Mouse (Mus musculus) limb, embryonic 12.5 days (tissue): ENCODE measurements at regions not wholly inside any gene's neighbourhood (a gene's known extent, or its start where the extent isn't known, plus 50 kb on each side); places are given as distances from the start of the nearest gene placed in this dataset.
"Not testable (repeated sequence)": the region's sequence is repeated elsewhere in the genome, so short reads cannot be mapped to it uniquely, and the experiment has no call there.

ENCODE experiments used
- ATAC-seq: fragments of 200-750 bp; cut with Nextera tagmentation; 2 replicates; pipeline ENCODE4 v1.8.0; 2017; ENCODE audit warnings: low read depth, moderate TSS enrichment; ENCODE audit not compliant: insufficient number of reproducible peaks, insufficient read depth, low FRiP score, low TSS enrichment
- H3K27ac ChIP-seq: fragments of 300-500 bp; sonication (generic); 2 replicates; pipeline ENCODE4 v1.5.1; 2016; ENCODE audit warnings: mild to moderate bottlenecking, moderate library complexity
- H3K27me3 ChIP-seq: fragments of 300-500 bp; sonication (generic); 2 replicates; pipeline ENCODE4 v1.6.1; 2016; ENCODE audit warnings: mild to moderate bottlenecking, moderate library complexity
- H3K36me3 ChIP-seq: fragments of 300-500 bp; sonication (generic); 2 replicates; pipeline ENCODE4 v1.6.1; 2016; ENCODE audit warnings: mild to moderate bottlenecking, moderate library complexity
- H3K4me1 ChIP-seq: fragments of 300-500 bp; sonication (generic); replicated peaks from 2 replicates; pipeline ENCODE4 v1.6.1; 2016
- H3K4me2 ChIP-seq: fragments of 300-500 bp; sonication (generic); 2 replicates; pipeline ENCODE4 v1.6.1; 2016; ENCODE audit warnings: mild to moderate bottlenecking, moderate library complexity
- H3K4me3 ChIP-seq: fragments of 300-500 bp; sonication (generic); replicated peaks from 2 replicates; pipeline ENCODE4 v1.5.1; 2016; ENCODE audit warnings: mild to moderate bottlenecking
- H3K9ac ChIP-seq: fragments of 300-500 bp; sonication (generic); replicated peaks from 2 replicates; pipeline ENCODE4 v1.6.1; 2016; ENCODE audit warnings: mild to moderate bottlenecking, moderate library complexity
- H3K9me3 ChIP-seq: fragments of 300-500 bp; sonication (generic); 2 replicates; pipeline ENCODE4 v1.6.1; 2016; ENCODE audit warnings: mild to moderate bottlenecking, moderate library complexity
- WGBS: fragments of 180-500 bp; shearing (Covaris S2); methylation state at CpG from one replicate; pipeline ENCODE4 v1.1.7; 2016; 5-methylcytosine and 5-hydroxymethylcytosine counted together

- not testable (repeated sequence) for H3K4me2 ChIP-seq, H3K27me3 ChIP-seq, ATAC-seq, H3K4me3 ChIP-seq, H3K4me1 ChIP-seq, H3K9me3 ChIP-seq, H3K9ac ChIP-seq, H3K27ac ChIP-seq, H3K36me3 ChIP-seq
- WGBS, result 76% methylated on average over 1 of the region's 1 CpGs
Observed at GRCm38 (mm10) chr12:115312604-115313003, 734.9 kb upstream of the Zfp386 start.

GRCm38 (mm10) chr12:115320641-115321040, 726.9 kb upstream of the Zfp386 start:
- ATAC-seq, H3K27ac ChIP-seq, H3K9ac ChIP-seq, H3K4me1 ChIP-seq, H3K36me3 ChIP-seq, H3K4me3 ChIP-seq, H3K27me3 ChIP-seq, H3K4me2 ChIP-seq: not testable (repeated sequence)
- peaks cover 15% of the 10 kb centered on the region for H3K9me3 ChIP-seq

- peaks cover 43% of the 10 kb centered on the region for H3K9me3 ChIP-seq
- no peak overlapping the region for H3K4me3 ChIP-seq
- no peaks in the 10 kb centered on the region for H3K27me3 ChIP-seq
- no peak overlapping the region for H3K27ac ChIP-seq
- no peak overlapping the region for H3K9ac ChIP-seq
- ATAC-seq, result no peak
- 57% methylated on average over 1 of the region's 1 CpGs for WGBS
- no peaks in the 10 kb centered on the region for H3K4me1 ChIP-seq
- H3K36me3 ChIP-seq, result no peaks in the 10 kb centered on the region
- H3K4me2 ChIP-seq, result no peak overlapping the region
Observed at GRCm38 (mm10) chr12:115328439-115328838, 719.1 kb upstream of the Zfp386 start.

GRCm38 (mm10) chr12:115334770-115335169, 712.8 kb upstream of the Zfp386 start:
- not testable (repeated sequence) for H3K36me3 ChIP-seq, H3K27ac ChIP-seq
- WGBS, result 89% methylated on average over 3 of the region's 3 CpGs

GRCm38 (mm10) chr12:115336594-115336993, 710.9 kb upstream of the Zfp386 start:
- H3K9ac ChIP-seq, result no peak overlapping the region
- ATAC-seq, result no peak
- no peaks in the 10 kb centered on the region for H3K27me3 ChIP-seq
- H3K36me3 ChIP-seq, result no peaks in the 10 kb centered on the region
- no peak overlapping the region for H3K4me3 ChIP-seq
- WGBS, result 91% methylated on average over 1 of the region's 1 CpGs
- H3K4me1 ChIP-seq, result no peaks in the 10 kb centered on the region
- H3K9me3 ChIP-seq, result peaks cover 32% of the 10 kb centered on the region
- H3K27ac ChIP-seq, result no peak overlapping the region
- H3K4me2 ChIP-seq, result no peak overlapping the region

More at GRCm38 (mm10) chr12:115334770-115335169, 712.8 kb upstream of the Zfp386 start:
- peaks cover 33% of the 10 kb centered on the region; the same call in 1 of the 2 replicates for H3K9me3 ChIP-seq
- not testable (repeated sequence) for H3K4me3 ChIP-seq, H3K4me2 ChIP-seq, H3K4me1 ChIP-seq, H3K9ac ChIP-seq, H3K27me3 ChIP-seq, ATAC-seq

- not testable (repeated sequence) for H3K36me3 ChIP-seq, H3K4me2 ChIP-seq, ATAC-seq, H3K4me3 ChIP-seq, H3K4me1 ChIP-seq, H3K27me3 ChIP-seq, H3K9ac ChIP-seq, H3K9me3 ChIP-seq, H3K27ac ChIP-seq
- WGBS, result 75% methylated on average over 5 of the region's 6 CpGs
Observed at GRCm38 (mm10) chr12:115346112-115346511, 701.4 kb upstream of the Zfp386 start.

GRCm38 (mm10) chr12:115359050-115359449, 688.5 kb upstream of the Zfp386 start:
- H3K27ac ChIP-seq, H3K4me3 ChIP-seq, H3K9ac ChIP-seq, H3K4me2 ChIP-seq, H3K4me1 ChIP-seq, H3K36me3 ChIP-seq, ATAC-seq, H3K27me3 ChIP-seq: not testable (repeated sequence)
- peaks cover 11% of the 10 kb centered on the region for H3K9me3 ChIP-seq
- WGBS, result 78% methylated on average over 2 of the region's 2 CpGs

GRCm38 (mm10) chr12:115365628-115366027, 681.9 kb upstream of the Zfp386 start:
- WGBS, result 45% methylated on average over 1 of the region's 1 CpGs
- ATAC-seq, H3K36me3 ChIP-seq, H3K27me3 ChIP-seq, H3K4me3 ChIP-seq, H3K9ac ChIP-seq, H3K27ac ChIP-seq, H3K4me1 ChIP-seq, H3K4me2 ChIP-seq: not testable (repeated sequence)
- peaks cover 11% of the 10 kb centered on the region for H3K9me3 ChIP-seq

GRCm38 (mm10) chr12:115371784-115372183, 675.7 kb upstream of the Zfp386 start:
- not testable (repeated sequence) for H3K27ac ChIP-seq, ATAC-seq, H3K27me3 ChIP-seq, H3K9me3 ChIP-seq, H3K36me3 ChIP-seq, H3K4me2 ChIP-seq, H3K9ac ChIP-seq, H3K4me3 ChIP-seq, H3K4me1 ChIP-seq
- 77% methylated on average over 3 of the region's 3 CpGs for WGBS

GRCm38 (mm10) chr12:115373056-115373455, 674.5 kb upstream of the Zfp386 start:
- H3K27me3 ChIP-seq, H3K9me3 ChIP-seq, H3K4me3 ChIP-seq, ATAC-seq, H3K4me2 ChIP-seq, H3K4me1 ChIP-seq, H3K36me3 ChIP-seq, H3K9ac ChIP-seq, H3K27ac ChIP-seq: not testable (repeated sequence)
- WGBS, result 69% methylated on average over 3 of the region's 3 CpGs

GRCm38 (mm10) chr12:115386479-115386878, 661.0 kb upstream of the Zfp386 start:
- not testable (repeated sequence) for ATAC-seq, H3K27ac ChIP-seq, H3K4me2 ChIP-seq, H3K36me3 ChIP-seq, H3K4me3 ChIP-seq, H3K9ac ChIP-seq, H3K4me1 ChIP-seq, H3K27me3 ChIP-seq
- H3K9me3 ChIP-seq, result peaks cover 17% of the 10 kb centered on the region; the same call in 1 of the 2 replicates

GRCm38 (mm10) chr12:115404116-115404515, 643.4 kb upstream of the Zfp386 start:
- ATAC-seq, result no peak
- H3K27ac ChIP-seq, result no peak overlapping the region
- no peak overlapping the region for H3K4me3 ChIP-seq
- no peaks in the 10 kb centered on the region for H3K36me3 ChIP-seq
- H3K9ac ChIP-seq, result no peak overlapping the region
- H3K9me3 ChIP-seq, result peaks cover 29% of the 10 kb centered on the region
- WGBS, result 65% methylated on average over 1 of the region's 1 CpGs
- H3K4me2 ChIP-seq, result no peak overlapping the region
- H3K4me1 ChIP-seq, result no peaks in the 10 kb centered on the region
- no peaks in the 10 kb centered on the region for H3K27me3 ChIP-seq
